1 mouse cellular context compared by ENCODE assay signal in genomic region chr9:90055911-90056310, GRCm38 (mm10).
TF ChIP-seq lines count a peak whose summit lies in the region.

No protein-coding gene starts in this region.

TF ChIP-seq in CH12.LX, 34 proteins besides CTCF, POLR2A, EP300 and RAD21:
- TF ChIP-seq CHD1 (IDR thresholded peaks at IDR 0.05; ENCODE audit: low read depth, low read length) = no peak
- no peak for TF ChIP-seq UBTF (IDR thresholded peaks at IDR 0.05; ENCODE audit: low read depth, low read length)
- no peak for TF ChIP-seq PAX5 (IDR thresholded peaks at IDR 0.05; ENCODE audit: low read length)
- no peak for TF ChIP-seq MAZ (IDR thresholded peaks at IDR 0.05; ENCODE audit: low read depth, low read length)
- TF ChIP-seq CHD2 (IDR thresholded peaks at IDR 0.05; ENCODE audit: low read length) = no peak
- TF ChIP-seq USF2 (conservative IDR thresholded peaks at IDR 0.05; ENCODE audit: low read depth, low read length) = no peak
- TF ChIP-seq MXI1 (IDR thresholded peaks at IDR 0.05; ENCODE audit: low read depth, low read length) = no peak
- TF ChIP-seq MAFK (IDR thresholded peaks at IDR 0.05; ENCODE audit: insufficient replicate concordance, low read length) = no peak
- no peak for TF ChIP-seq KAT2A (IDR thresholded peaks at IDR 0.05; ENCODE audit: insufficient replicate concordance, low read length)
